Mouse (Mus musculus): ENCODE data around the gene Wsb1.

GRCm38 (mm10) chr11:79218061-79218460, 36.4 kb downstream of the Wsb1 start:
- TF ChIP-seq CTCF (IDR thresholded peaks at IDR 0.05; ENCODE audit: control insufficient read depth, insufficient read depth, low read length) (no peak), POLR2A (IDR thresholded peaks at IDR 0.05; ENCODE audit: borderline replicate concordance, control insufficient read depth, low read depth, low read length) (no peak)

Measured in bone marrow, adult 2 months (tissue).